Mouse (Mus musculus) erythroblast, adult 5-6 weeks (primary cell): Measurements from ENCODE around the gene Invs. TPM values are rescaled to one million over a fixed set of nuclear protein-coding genes. Genes with fewer than 3 reads are reported as not detected.

Experiments used
- ATAC-seq: replicated peaks from 2 replicates; pipeline ENCODE4 v1.8.0; 2016; ENCODE audit warnings: moderate number of reproducible peaks, mild to moderate bottlenecking, moderate TSS enrichment, inconsistent platforms; ENCODE audit not compliant: poor library complexity, low FRiP score, severe bottlenecking
- total RNA-seq, 2 experiments: library from RNA; stranded (forward) in 1 of 2; stranded (reverse) in 1 of 2; fragments of 150-400 nt in 1 of 2; fragments of 200-764, 138-1000 nt in 1 of 2; gene quantifications; 2 replicates each; pipeline versions ENCODE4 v1.2.3 to v1.2.4; 2015 to 2017; ENCODE audit warnings: low replicate concordance in 2 of 2

Invs gene
- total RNA-seq (2015; ENCODE audit: low replicate concordance) (0.38 and 0.84 TPM in 2 replicates), total RNA-seq (2017; ENCODE audit: low replicate concordance) (1.4 and 2.0 TPM in 2 replicates)

DNA sequence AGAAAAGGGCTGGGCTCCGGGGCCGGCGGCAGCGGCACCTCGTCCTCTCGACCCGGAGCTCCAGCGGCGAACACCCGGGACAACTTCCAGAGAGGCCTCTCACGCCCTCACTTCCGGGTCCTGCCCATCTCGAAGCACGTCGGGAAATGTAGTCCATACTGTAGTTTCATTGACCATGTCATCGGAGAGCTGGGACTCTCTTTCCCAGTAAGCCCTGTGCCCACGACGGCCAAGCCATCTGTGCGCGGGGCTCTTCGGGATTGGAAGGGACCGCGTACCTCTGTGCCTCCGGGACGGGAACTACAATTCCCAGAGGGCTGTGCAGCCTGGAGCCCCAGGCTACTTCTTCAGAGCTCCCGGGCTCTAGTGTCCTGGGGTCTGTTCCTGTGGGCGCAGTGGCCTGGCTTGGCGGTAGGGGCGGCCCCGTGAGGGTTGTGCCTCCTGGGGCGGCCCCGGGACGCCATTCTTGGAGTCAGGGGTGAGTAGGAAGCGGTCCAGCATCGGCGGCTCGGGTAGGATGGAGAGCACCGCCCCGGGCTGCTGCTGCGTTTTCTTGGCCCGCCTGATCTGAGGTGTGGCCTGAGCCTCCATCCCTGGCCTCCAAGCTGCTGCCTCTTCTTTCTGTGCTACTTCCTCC, at the start of gene Invs, which contains the start of gene Erp44:
Invs (plus strand) TSS at position 263 of the 637 bp plus-strand sequence.
Erp44 (minus strand) TSS at position 61 of the 637 bp plus-strand sequence.
- ATAC-seq = peak; percentile 98

DNA sequence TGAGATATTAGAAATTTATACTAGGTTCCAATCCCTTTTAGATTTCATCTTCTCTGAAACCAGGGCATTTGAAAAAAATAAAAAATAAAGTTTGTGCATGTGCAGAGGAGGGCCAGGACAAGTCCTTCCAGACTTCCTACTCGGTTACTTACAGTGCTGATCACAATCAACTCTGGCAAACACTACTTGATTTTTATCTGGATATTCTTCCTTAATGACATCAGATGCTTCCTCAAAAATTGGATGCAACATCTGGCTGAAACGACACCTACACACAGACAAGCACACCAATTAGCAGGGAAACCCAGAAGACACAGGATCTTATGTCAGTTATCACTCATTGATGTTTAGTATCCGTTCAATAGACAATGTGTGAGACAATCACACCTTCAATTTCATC, 42.8 kb upstream of the Invs start:
- no peak for ATAC-seq

DNA sequence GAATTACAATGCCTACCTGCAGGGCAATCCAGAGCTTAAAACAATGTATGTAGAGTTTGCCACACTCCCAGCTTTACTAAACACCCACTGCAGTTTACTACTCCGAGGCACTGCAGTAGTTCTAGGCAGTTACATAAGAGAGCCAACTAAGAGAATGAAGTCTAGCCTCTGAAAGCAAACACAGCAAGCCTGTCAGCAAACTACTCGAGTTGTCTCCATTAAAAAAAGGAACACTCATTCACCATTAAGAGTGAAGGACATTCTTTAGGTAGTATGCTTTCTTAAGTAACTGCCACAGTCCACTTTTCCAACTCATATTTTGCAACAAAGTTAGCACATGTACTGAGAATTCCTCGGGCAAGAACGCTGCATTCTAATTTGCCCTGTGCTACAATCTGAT, 40.5 kb upstream of the Invs start:
- no peak for ATAC-seq

DNA sequence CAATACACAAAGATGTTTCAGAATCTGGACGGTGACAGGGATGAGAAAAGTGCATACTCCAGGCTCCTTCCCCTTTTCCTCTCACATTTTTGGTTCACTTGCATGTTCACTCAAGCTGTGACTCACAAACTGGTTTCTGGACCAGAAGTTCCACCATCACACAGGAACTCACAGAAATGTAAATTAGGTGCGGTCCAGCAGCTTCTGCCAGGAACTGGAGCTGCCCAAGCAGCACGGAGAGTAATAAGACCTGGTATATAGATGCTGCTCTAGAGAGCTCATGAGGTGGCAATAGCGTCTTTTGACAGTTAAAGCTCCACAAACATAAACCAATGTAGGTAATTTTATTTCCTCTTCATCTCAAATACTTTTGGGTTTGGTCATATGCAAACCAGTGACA, 37.1 kb upstream of the Invs start:
- no peak for ATAC-seq

DNA sequence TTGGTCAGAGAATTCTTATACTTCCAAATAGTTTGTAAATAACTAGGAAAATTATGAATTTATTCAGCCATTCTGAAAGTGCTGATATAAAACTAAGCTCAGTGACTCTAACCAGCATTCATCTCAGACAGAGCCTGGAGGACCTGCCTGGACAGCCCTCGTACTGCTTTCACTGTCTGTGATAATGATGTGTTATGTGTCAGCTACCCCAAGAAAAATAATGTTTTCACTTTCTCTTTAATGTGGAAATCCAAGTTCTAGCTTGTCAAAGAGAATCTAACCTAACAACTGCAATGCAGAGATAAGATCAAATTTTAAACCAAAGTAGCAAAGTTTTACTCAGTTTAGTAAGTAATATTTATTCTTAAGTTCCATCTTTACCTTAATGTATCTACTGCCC, 35.8 kb upstream of the Invs start:
- ATAC-seq = no peak

DNA sequence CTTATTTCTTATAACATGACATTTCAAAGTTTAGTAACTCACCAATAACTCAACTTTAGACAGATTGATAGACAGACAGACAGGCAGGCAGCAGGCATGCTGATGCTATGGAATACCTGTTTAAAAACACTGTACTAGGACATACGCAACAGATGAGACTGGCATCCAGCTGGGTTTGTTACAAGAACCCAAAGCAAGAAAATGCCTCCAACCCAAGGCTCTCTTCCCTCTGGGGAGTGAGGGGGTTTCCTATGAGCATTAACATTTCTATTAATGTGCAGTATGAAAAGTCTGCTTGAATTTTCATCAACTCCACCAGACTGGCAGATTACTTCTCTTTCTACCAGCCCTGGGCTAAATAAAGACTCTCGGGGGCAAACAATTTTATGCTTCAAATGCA, 35.3 kb upstream of the Invs start:
- ATAC-seq = no peak

DNA sequence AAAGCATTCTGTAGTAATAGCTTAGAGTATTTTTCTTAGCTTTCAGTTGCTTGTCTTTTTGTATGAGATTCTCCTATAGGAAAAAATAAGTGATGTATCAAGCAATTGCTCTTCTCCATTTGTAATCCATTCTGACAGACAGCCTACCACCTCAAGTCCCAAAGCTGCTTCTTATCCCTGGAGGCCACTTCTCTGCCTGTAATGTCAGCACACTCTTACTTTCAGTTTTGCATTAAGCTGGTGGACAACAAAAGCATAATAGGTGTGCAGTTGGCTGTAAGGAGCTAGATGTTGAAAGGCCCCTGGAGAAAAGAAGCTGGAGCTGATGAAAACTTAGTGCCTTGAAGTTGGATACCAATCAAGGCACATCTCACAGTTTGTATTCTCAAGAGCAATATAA, 26.3 kb upstream of the Invs start:
- no peak for ATAC-seq

DNA sequence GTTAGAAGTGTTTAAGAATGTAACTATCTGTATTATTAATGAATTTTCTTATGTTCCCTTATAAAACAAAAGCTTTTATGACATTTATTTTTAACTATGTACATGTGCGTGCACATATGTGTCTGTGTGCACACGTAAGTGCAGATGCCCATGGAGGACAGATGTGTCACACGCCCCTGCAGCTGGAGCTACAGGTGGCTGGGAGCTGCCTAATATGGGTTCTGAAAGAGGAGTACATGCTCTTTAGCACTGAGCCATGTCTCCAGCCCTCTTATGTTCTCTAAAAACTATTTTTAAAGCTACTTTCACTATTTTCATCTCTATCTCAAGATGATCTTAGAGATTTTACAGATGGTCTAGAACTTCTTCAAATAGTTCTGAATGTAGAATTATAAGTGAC, 21.5 kb upstream of the Invs start:
- ATAC-seq = no peak

DNA sequence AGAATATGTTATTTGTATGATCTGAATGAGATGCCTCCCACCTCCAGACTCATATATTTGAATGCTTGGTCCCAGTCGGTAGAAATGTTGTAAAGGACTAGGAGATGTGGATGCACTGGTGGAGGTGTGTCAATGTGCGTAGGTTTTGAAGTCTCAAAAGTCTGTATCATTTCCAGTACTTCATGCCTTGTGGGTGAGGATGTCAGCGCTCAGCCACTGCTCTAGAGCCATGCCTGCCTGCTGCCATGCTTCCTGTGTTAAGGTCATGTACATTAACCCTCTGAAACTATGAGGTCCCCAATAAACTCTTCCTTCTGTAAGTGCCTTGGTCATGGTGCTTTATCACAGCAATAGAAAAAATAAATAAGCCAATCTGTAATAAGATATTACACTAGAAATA, 11.9 kb upstream of the Invs start:
- ATAC-seq = no peak

DNA sequence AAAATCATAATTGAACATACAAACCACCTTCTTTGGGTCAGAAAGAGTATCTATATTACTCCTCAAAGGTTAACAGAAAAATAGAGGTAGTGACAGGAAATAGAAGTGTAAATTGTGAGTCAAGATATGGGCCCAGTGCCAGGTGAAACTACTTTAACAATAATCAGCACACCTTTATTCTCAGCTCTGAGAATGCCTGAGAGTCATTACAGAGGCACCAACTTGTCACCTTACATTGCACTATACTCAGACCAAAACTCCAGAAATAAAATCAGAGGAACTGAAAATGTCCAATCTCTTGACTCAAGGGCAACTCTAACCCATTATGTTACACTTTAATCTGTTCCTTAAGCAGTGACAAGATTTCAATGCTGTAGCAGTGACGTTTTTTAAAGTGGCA, 11.4 kb upstream of the Invs start:
- no peak for ATAC-seq

DNA sequence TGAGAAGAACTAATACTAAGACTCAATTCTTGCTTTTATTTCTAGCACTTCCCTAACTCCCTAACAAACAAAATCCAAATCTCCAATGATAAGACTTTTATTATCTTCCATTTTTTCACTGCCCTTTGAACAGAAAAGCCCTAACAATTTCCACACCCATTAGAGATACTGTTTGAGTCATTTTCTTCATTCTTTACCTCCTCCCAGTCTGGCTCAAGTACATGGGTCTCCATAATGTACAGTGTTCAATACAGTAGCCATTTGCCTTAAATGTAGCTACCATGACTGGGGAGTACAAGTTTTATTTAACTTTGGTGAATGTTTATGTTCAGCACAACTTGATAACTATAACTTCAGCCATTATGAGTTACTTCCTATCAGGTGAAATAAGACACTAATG, 9.0 kb upstream of the Invs start:
- no peak for ATAC-seq

DNA sequence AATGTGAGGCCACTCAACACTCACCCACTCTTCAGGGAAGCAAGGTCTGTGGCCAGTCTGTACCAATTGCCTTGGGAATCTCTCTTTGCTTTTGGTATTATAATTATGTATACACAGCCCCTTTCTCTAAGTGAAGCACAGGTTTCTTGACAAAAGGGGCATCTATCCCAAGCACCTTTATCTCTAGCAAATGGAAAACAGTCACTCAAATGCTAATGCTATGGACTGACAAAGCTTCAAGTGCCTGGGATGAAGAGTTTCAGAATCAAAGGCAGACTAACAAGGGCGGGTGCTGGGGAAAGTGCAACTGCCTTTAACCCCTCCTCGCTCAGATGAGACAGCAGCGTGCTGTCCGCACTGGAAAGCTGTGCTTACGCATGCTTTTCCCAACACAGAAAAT, 7.7 kb upstream of the Invs start:
- ATAC-seq = no peak

DNA sequence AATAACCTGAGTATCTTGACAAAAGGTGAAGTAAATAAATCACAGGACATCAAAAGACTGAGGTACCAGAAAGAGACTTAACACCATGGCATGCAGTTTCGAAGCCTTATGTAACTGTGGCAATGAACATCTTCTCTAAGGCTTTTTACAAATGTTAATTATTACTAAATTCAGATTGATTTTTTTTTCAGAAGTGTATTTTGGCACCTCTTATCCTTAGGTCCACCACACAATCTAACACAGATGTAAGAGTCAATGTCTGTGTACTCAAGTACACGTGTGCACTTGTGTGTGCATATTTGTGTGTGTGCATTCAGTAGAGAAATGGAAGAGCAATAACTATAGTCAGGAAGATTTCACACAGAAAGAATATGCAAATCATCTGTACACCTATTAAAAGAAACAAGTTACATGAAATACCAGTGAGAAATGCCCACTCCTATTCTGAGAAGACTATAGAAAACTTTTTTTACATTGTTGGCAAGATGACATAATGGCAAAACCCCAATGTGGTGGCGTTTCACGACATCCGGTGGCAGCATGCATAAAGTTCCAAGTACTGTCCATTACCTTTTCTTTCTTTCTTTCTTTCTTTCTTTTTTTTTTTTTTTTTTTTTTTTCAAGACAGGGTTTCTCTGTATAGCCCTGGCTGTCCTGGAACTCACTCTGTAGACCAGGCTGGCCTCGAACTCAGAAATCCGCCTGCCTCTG, 6.3 kb upstream of the Invs start:
- ATAC-seq = no peak

DNA sequence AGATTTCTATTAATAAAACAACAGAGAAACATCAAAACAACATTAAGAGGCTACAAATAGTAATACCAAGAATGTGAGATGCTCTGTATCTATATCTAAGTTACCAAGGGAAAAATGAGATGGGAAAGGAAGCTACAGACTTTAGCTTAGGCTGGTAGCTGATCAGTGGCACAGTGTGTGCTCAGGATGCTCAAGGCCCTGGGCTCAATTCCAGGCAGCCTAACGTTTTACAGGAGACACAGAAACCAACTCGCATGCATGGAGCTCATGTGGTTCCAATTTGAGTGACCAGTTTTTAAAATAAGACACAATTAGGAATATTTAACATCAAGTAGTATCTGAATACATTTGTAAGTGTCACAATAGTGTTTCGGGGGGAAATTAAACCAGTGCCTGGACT, 3.8 kb upstream of the Invs start:
- no peak for ATAC-seq

DNA sequence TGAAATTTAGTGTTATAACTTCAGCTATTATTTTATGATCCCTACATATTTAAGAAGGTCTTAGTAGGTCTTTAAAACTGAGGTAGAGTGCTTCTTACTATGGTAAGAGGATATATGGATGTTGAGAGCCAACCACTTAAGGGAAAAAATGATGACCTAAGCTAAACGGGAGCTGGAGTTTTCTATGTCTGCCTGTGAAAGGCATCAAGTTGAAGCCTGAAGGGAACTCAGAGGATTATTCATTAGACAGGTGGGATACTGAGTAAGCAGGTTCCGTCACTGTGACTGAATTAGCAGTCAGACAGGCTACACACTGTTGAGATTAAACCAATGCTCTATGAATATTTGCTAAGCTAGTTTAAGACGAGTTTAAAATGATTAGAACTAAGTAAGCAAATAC, 2.5 kb upstream of the Invs start:
- ATAC-seq = no peak

DNA sequence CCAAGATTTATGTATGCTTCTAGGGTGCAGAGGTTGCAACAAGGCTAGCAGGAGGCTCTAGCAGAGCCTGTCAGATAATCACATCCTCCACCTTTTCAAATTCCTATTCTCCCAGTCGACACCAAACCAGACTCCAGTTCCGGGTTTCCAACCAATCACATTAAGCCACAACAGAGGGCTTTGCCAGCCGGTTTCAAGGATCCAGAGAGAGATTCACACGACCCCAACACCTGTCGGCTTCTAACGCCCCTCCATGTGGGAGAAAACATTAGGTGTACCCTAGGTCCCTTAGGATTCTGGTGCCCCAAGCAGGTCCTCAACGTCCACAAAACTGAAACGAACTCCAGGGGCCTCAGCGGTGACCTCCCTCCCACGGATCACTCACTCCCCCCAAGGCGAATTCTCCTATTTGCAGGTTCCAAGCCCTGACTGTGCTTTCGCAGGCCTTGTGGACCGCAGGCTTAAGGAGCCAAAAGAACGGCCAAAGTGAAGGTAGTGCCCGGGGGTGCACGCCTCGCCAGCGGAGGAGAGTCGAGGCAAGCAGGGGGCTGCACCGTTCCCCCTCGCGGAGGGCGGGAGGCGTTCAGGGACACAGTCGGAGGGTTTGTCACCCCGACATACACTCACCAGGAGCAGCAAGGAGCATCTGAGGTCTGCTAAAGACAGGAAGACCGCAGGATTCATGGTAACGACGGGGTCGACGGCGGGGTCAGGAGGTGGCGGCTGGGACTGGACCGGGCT, 633 bp upstream of the Invs start:
- no peak; the same call in 1 of the 2 replicates for ATAC-seq

DNA sequence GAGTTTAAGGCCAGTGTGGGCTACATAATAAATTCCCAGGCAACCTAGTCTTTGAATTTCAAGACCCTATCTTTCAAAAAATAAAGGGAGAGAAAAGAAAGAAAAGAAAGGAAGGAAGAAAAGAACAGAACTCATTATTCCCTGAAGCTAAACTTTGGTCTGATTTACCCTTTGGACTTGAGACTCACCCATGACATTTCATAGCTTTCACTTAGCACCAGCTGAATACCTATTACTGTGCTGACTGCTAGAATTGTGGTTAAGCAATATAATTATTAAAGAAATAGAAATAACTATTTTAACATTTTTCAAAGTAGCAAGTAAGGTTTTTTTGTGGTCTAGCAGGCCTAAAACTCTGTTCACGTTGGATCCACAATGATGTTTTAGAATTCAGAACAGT, 1.6 kb downstream of the Invs start:
- no peak for ATAC-seq

DNA sequence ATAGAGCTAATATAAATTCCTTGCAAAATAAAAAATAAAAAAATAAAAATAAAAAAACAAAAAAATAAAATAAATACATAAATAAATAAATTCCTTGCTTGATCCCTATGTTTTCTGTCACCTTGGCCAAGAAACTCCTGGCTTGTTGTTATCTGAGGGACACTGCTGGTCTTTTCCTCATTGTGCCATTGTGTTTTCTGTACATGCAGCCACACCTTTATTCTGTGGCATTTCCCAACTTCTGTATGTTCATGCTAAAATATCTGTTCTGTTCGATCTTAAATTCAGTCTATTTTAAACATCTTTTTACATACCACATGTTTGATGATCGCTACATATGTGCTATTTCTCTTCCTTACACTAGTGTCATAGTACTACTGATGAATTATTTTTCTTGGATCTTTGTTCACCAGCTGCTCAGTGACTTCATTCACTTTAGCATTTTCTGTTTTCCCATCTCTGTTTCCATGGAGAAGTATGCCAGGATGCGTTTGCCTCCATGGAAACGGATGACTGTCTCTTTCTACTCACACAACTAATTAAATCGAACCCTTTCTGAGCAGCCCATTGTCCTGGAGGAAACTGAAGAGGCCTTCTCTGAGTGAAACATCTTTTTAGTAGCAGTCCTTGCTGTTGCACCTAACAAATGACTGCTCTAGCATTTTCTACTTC, 7.7 kb downstream of the Invs start:
- no peak for ATAC-seq

DNA sequence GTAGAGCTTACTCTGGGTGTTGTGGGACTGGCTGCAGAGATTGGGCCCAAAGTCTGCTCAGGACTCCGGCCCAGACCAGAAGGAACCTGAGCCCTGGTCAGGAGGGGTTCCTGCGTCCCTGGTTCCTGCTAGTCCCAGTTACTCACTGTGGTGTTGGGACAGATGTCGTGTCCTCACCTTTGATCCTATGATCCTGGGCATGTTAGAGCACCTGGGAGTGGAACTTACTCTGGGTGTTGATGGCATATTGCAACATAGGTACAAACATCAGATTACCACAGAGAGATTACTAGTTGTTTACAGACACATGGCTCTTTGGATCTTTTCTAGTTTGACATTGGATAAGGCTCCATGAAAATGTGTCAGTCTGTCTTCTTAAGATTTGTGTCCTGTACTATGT, 35.3 kb downstream of the Invs start:
- ATAC-seq = no peak

DNA sequence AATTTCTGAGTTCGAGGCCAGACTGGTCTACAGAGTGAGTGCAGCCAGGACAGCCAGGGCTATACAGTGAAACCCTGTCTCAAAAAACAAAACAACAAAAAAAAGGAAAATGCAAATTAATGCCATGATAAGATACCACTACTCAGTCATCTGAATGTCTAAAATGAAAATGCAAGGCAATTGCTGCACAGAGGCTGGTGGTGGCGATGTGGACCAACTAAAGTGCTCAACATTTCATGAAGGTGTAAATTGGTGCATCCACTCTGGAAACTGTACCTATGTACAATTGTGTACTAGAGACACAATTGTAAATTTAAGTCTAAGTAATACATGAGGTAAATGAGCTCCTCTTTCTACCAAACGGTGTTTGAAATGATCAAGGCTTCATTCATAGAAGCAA, 36.5 kb downstream of the Invs start:
- no peak for ATAC-seq
